Mouse (Mus musculus) CH12.LX (cell line): ENCODE data around the gene Eml1. TPM values are rescaled to one million over a fixed set of nuclear protein-coding genes. Genes with fewer than 3 reads are reported as not detected.

Experiments used
- DNase-seq: peaks from one replicate; pipeline ENCODE4 v3.0.0-alpha.2; 2013; ENCODE audit errors: extremely low read depth
- H3K27ac ChIP-seq: 2 replicates; pipeline ENCODE4 v1.5.1; 2012; ENCODE audit warnings: low read depth, mild to moderate bottlenecking, control low read depth, moderate library complexity; ENCODE audit not compliant: insufficient read depth
- H3K27me3 ChIP-seq: replicated peaks from 2 replicates; pipeline ENCODE3; 2012; ENCODE audit warnings: inconsistent platforms
- H3K36me3 ChIP-seq, 2 experiments: replicated peaks in 1 of 2; 2 replicates each; pipeline versions ENCODE3 to v1.6.1; 2012; ENCODE audit warnings: inconsistent platforms in 1 of 2, low read length in 1 of 2, mild to moderate bottlenecking in 1 of 2, mixed read lengths in 1 of 2, moderate library complexity in 1 of 2; ENCODE audit not compliant: control insufficient read depth in 1 of 2, insufficient read depth in 1 of 2
- H3K4me1 ChIP-seq, 2 experiments: 2 replicates each; pipeline ENCODE4 v1.6.1; 2012; ENCODE audit warnings: inconsistent platforms in 1 of 2, moderate library complexity in 1 of 2; ENCODE audit not compliant: insufficient read depth in 2 of 2, control insufficient read depth in 1 of 2
- H3K4me2 ChIP-seq: 2 replicates; pipeline ENCODE4 v1.6.1; 2012; ENCODE audit warnings: low read depth, mild to moderate bottlenecking, control low read depth; ENCODE audit not compliant: poor library complexity, insufficient read depth, severe bottlenecking
- H3K4me3 ChIP-seq, 3 experiments: fragments of 150-350 bp in 1 of 3; sonication (generic) in 1 of 3; replicated peaks in 1 of 3; 2 replicates each; pipeline versions ENCODE3 to v1.5.1; 2011 to 2012; ENCODE audit warnings: low read depth in 2 of 3, low read length in 2 of 3, mild to moderate bottlenecking in 2 of 3, moderate library complexity in 2 of 3, control low read depth in 1 of 3, improper control_type of control experiment in 1 of 3, inconsistent platforms in 1 of 3, mixed read lengths in 1 of 3; ENCODE audit not compliant: poor library complexity in 1 of 3
- H3K79me2 ChIP-seq: replicated peaks from 2 replicates; pipeline ENCODE4 v1.6.1; 2012; ENCODE audit warnings: mild to moderate bottlenecking, moderate library complexity; ENCODE audit not compliant: control insufficient read depth, poor library complexity, insufficient read depth, severe bottlenecking; ENCODE audit errors: extremely low read depth
- H3K9ac ChIP-seq: 2 replicates; pipeline ENCODE4 v1.6.1; 2012; ENCODE audit warnings: low read depth, mild to moderate bottlenecking, control low read depth, moderate library complexity; ENCODE audit not compliant: insufficient read depth
- H3K9me3 ChIP-seq: replicated peaks from 2 replicates; pipeline ENCODE3; 2012; ENCODE audit warnings: low read length, inconsistent platforms, mixed read lengths
- BHLHE40 ChIP-seq: IDR thresholded peaks from 2 replicates; pipeline ENCODE4 v1.6.1; 2011; ENCODE audit warnings: mild to moderate bottlenecking, low read depth, low read length, improper control_type of control experiment
- CHD1 ChIP-seq: IDR thresholded peaks from 2 replicates; pipeline ENCODE4 v1.6.1; 2012; ENCODE audit warnings: low read depth, low read length, improper control_type of control experiment, inconsistent platforms
- CTCF ChIP-seq, 2 experiments: IDR thresholded peaks in 1 of 2; conservative IDR thresholded peaks in 1 of 2; 2 replicates each; pipeline ENCODE4 v1.5.1; 2011 to 2012; ENCODE audit warnings: low read depth in 2 of 2, low read length in 2 of 2, improper control_type of control experiment in 1 of 2, inconsistent platforms in 1 of 2, mild to moderate bottlenecking in 1 of 2, moderate library complexity in 1 of 2
- ELF1 ChIP-seq: IDR thresholded peaks from 2 replicates; pipeline ENCODE4 v1.6.1; 2014; ENCODE audit warnings: low read depth, mild to moderate bottlenecking, inconsistent platforms, low read length, improper control_type of control experiment
- ETS1 ChIP-seq: conservative IDR thresholded peaks from 2 replicates; pipeline ENCODE4 v1.6.1; 2012; ENCODE audit warnings: low read depth, mild to moderate bottlenecking, inconsistent platforms, low read length, improper control_type of control experiment, moderate library complexity
- GABPA ChIP-seq: IDR thresholded peaks from 2 replicates; pipeline ENCODE4 v1.6.1; 2012; ENCODE audit warnings: low read depth, low read length, improper control_type of control experiment, inconsistent platforms; ENCODE audit not compliant: insufficient replicate concordance
- HCFC1 ChIP-seq: IDR thresholded peaks from 2 replicates; pipeline ENCODE4 v1.6.1; 2012; ENCODE audit warnings: low read depth, mild to moderate bottlenecking, inconsistent platforms, low read length, improper control_type of control experiment
- JUND ChIP-seq: conservative IDR thresholded peaks from 2 replicates; pipeline ENCODE4 v1.6.1; 2011; ENCODE audit warnings: low read depth, low read length, improper control_type of control experiment
- KAT2A ChIP-seq: IDR thresholded peaks from 2 replicates; pipeline ENCODE4 v1.6.1; 2012; ENCODE audit warnings: low read length, improper control_type of control experiment, inconsistent platforms; ENCODE audit not compliant: insufficient replicate concordance
- MAFK ChIP-seq: IDR thresholded peaks from 2 replicates; pipeline ENCODE4 v1.6.1; 2011; ENCODE audit warnings: low read length, improper control_type of control experiment; ENCODE audit not compliant: insufficient replicate concordance
- MYC ChIP-seq: IDR thresholded peaks from 2 replicates; pipeline ENCODE4 v1.6.1; 2011; ENCODE audit warnings: low read depth, mild to moderate bottlenecking, improper control_type of control experiment, low read length
- NELFE ChIP-seq: IDR thresholded peaks from 2 replicates; pipeline ENCODE4 v1.6.1; 2011; ENCODE audit warnings: low read depth, low read length, improper control_type of control experiment
- PAX5 ChIP-seq: IDR thresholded peaks from 2 replicates; pipeline ENCODE4 v1.6.1; 2012; ENCODE audit warnings: low read length, inconsistent platforms, mixed read lengths
- UBTF ChIP-seq: IDR thresholded peaks from 2 replicates; pipeline ENCODE4 v1.6.1; 2012; ENCODE audit warnings: low read depth, mild to moderate bottlenecking, inconsistent platforms, low read length, improper control_type of control experiment, moderate library complexity
- ZKSCAN1 ChIP-seq: IDR thresholded peaks from 2 replicates; pipeline ENCODE4 v1.6.1; 2012; ENCODE audit warnings: low read depth, inconsistent platforms, low read length, improper control_type of control experiment, borderline replicate concordance
- ZNF384 ChIP-seq: IDR thresholded peaks from 2 replicates; pipeline ENCODE4 v1.6.1; 2012; ENCODE audit warnings: low read depth, low read length, improper control_type of control experiment, inconsistent platforms
- dilution Hi-C: fragments of 300-500 bp; cut with MboI; formaldehyde crosslinking; loops from 2 replicates; pipeline ENCODE4 v1.14.3; 2020; ENCODE audit warnings: low sequenced_read_pairs; ENCODE audit not compliant: extremely low pct_unique_long_range_greater_than_20kb, extremely low pct_ligation_motif_present
- in situ Hi-C: fragments of 300-500 bp; cut with MboI; formaldehyde crosslinking; loops from 3 replicates; pipeline ENCODE4 v1.14.3; 2019; ENCODE audit warnings: low sequenced_read_pairs, low pct_ligation_motif_present, low pct_unique_long_range_greater_than_20kb, mixed read lengths
- polyA plus RNA-seq: library from polyadenylated mRNA; unstranded; fragments of >175 nt; gene quantifications from 2 replicates; pipeline ENCODE4 v1.2.1, GENCODE M21; 2012; ENCODE audit warnings: low read depth; ENCODE audit not compliant: insufficient read length
- total RNA-seq, 2 experiments: library from RNA; depleted of rRNA; stranded (reverse); fragments of 300-350 nt in 1 of 2; fragments of >200 nt in 1 of 2; gene quantifications; 2 replicates each; pipeline ENCODE4 v1.2.3; 2012 to 2014

Gene Eml1
- total and polyA plus RNA-seq, 3 experiments = not detected

- in situ Hi-C loops (no loop called here), dilution Hi-C loops (no loop called here)
- Histone ChIP-seq H3K4me2 (no peak overlapping the region), H3K9ac (no peak overlapping the region), H3K79me2 (no peaks in the 10 kb centered on the region), H3K27me3 (peaks cover 98% of the 10 kb centered on the region), H3K9me3 (peaks cover 2% of the 10 kb centered on the region)
- TF ChIP-seq BHLHE40 (no peak), HCFC1 (no peak), MAFK (no peak), MYC (no peak), UBTF (no peak), ELF1 (no peak), CHD1 (no peak), ETS1 (no peak), PAX5 (no peak), ZNF384 (no peak), NELFE (no peak), GABPA (no peak), JUND (no peak)
- TF ChIP-seq, all 38 proteins: peak for 0
- Histone ChIP-seq H3K36me3 (no peaks in the 10 kb centered on the region), H3K4me1 (no peaks in the 10 kb centered on the region), H3K4me3 (no peak overlapping the region), H3K27ac (no peak overlapping the region)
- DNase-seq = no peak
Observed at GRCm38 (mm10) chr12:108446721-108447120, 76.0 kb downstream of the Eml1 start.

DNA sequence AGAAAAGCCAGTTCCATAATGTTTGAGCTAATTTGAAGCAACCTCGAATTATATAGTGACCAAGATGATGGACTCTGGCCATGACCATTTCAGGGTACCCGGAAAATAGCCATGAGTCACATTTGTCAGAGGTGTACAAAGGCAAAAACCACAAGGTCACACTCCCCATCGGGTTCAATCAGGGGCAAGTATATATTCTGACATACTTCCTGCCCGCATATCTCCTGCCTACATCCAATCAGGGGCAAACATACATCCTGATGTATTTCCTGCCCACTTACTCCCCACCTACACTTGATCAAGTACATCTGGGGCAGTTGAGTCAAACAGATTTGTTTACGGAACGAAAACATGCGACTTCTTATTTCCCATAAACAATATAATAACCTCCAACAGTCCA lies 77.6 kb downstream of the Eml1 start:
- no peak overlapping the region for H3K4me3 ChIP-seq
- DNase-seq = no peak
- TF ChIP-seq CTCF (conservative IDR thresholded peaks at IDR 0.05 in 1 of 2, IDR thresholded peaks at IDR 0.05 in 1 of 2; ENCODE audit: low read depth in 2 of 2, low read length in 2 of 2) = no peak
- no peak for TF ChIP-seq ZKSCAN1
- no peak for TF ChIP-seq KAT2A
- no peak for TF ChIP-seq JUND
- no peak overlapping the region for H3K4me2 ChIP-seq
- no peaks in the 10 kb centered on the region for H3K79me2 ChIP-seq
- peaks cover 90% of the 10 kb centered on the region for H3K27me3 ChIP-seq
- dilution Hi-C loops (no loop called here), in situ Hi-C loops (no loop called here)
- no peak overlapping the region for H3K9ac ChIP-seq
- no peaks in the 10 kb centered on the region for H3K36me3 ChIP-seq
- peaks cover 0 to 2% of the 10 kb centered on the region in 2 experiments; a peak in 2 of 4 replicates for H3K4me1 ChIP-seq
- H3K9me3 ChIP-seq = no peaks in the 10 kb centered on the region
- H3K27ac ChIP-seq = no peak overlapping the region
